Mouse (Mus musculus) ovary, postnatal 14 days (tissue): ENCODE results near the gene 1500011B03Rik.
"Not testable (repeated sequence)": the region's sequence is repeated elsewhere in the genome, so short reads cannot be mapped to it uniquely, and the experiment has no call there.

Source experiments
- DNase-seq: peaks from one replicate; pipeline ENCODE4 v3.0.0; 2022; ENCODE audit warnings: low spot score

Gene 1500011B03Rik

DNA sequence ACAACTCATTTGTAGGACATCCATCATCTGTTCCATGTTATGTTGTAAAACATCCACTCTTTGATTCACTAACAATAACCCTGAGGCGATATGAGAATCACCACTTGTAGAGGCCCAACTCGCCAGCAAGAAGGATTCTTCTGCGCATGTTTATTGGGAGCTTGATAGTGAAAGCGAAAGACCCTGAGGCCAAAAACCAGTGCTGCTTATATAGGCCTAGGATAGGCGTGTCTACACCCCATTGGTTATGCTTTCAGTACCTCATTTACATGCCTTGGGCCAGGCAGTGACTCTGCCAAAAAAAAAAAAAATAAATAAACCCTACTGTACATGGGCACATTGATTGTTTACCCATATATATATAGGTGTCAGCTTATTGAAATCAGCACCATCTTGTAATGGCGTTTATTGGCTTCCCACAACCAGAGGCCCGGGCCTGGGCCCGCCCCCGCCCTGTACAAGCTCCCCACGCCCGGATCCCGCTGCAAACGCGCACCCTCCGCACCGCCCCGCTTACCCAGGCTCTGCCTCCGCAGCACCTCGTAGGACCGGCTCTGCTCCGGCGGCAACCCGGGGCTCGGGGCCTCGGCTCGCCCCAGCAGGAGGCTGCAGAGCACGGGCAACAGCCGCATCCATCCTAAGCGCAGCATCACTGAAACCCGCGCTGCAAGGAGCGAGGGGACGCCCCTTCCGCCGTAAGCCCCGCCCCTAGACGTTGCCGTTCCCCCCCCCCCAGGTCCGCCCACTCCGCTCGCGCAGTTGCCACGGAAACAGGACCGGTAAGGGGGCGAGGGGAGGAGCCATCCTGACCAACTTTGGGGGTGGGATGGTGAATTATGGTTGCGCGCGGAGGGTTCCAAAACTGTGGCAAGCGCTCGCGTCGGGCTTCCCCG is at the start of gene 1500011B03Rik:
Gene 1500011B03Rik (minus strand): TSS at position 673 of the 893 bp plus-strand sequence.
- DNase-seq, result peak; percentile 51

DNA sequence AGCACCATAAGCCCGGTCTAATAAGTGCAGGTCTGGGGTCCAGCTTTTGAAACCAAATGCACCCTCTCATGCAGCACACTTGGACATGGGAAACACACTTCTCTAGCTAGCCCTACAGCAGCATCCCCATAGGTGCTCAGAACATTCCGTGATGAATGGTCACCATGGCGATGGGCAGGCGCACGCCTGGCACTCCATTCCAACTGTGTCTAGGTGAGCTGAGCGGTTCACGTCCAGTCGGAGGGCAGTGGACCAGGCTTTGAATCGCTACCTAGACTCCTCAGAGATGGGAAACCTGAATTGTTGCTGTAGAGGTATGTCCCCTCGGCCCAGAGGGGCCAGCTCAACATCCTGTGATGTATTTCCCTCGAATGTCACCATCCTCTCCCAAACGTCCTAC is 42.0 kb upstream of the 1500011B03Rik start:
- DNase-seq, result no peak

DNA sequence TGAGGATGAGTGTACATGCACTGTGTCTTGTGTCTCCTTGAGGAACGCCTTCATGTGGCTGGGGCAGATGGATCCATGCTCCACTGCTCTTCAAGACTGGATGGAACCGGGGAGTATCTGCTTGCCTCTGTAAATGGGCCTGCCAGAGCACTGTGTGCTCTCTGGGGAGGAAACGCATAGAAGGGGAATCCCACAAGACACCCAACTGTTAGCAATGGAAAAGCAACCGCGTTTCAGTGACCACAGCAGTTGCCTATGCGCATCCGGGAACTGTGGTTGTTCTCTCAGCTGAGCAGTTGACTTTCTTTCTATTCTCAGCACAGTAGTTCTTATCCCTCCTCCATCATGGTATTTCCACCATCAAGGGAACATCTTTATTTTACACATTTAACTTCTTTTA is 41.5 kb upstream of the 1500011B03Rik start:
- no peak for DNase-seq

DNA sequence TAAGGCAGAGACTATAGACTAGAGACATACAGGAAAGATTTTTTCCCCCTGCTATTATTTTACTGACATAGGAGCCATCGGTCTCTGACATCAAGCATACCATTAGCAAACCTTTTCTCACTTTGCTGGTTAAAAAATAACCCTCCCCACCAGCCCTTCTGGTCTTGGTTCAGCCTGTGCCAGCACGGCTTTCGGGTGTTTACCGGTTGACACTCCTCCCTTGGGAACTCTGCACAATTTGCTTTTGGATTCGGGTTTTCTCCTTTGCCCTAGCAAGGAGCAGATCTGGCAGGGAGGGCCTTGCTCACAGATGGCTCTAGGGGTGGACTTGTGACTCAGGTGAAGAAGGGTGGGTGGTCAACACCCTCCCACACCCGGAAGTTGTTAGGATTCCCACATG is 38.5 kb upstream of the 1500011B03Rik start:
- no peak for DNase-seq

DNA sequence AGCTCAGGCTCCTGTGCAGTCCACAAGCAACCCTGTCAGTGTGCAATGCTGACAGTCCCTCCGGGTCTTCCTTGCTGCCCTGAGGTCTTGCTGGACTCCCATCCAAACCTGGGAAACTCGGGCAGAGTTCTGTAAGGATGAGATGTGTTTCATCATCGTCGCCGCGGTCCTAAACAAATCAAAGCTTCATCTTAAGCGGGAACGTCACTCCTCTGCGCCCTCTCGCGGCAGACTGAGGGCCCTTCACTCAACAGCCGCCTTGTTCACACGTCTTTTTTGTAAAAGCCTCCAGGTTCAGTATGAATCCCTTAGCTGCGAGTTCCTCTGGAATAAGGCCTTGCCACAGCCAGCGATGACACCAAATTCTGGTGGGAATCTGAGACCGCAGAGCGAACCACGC is 36.0 kb upstream of the 1500011B03Rik start:
- DNase-seq, result peak; percentile 58

DNA sequence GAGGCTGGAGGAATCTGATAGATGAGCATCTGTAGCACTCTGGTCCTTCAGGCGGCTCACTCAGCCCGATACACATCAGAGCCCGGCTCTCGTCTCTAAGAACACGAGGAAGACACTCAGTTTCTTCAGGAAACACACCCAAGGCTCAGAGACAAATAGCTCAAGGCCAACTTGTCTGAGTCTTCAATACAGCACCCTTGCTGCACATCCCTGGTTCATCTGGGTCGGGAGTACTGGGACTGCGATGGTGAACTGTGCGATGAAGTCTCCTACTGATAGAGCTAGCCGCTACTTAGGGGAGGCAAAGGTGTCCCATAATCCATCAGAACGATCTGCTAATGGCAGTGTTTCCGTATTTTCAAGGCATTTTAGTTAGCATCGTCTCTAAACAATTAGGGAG is 35.3 kb upstream of the 1500011B03Rik start, which contains the start of gene Gm9936:
Gene Gm9936 (minus strand): TSS at position 101 of the 400 bp plus-strand sequence.
- no peak for DNase-seq

DNA sequence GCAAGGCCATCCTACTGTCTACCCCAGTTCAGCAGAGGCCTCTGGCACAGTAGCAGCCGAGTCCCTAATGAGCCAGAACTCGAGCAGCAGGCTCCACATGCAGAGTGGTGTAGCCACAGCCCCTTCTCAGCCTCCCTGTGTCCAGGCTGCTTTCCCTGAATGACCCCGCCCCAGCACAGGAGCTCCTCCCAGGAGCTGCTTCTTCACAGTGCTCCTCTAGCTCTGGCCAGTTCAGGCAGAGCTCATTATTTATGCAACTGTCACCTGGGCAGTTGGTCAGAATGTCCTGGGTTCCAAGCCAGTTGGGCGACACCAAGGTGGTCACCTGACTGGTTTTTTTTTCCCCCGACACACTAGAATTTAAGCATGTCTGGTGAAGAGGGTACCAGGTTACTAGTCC is 30.1 kb upstream of the 1500011B03Rik start, which contains the start of gene 4930519G04Rik:
Gene 4930519G04Rik (plus strand): TSS at position 301 of the 400 bp plus-strand sequence.
- not testable (repeated sequence) for DNase-seq

DNA sequence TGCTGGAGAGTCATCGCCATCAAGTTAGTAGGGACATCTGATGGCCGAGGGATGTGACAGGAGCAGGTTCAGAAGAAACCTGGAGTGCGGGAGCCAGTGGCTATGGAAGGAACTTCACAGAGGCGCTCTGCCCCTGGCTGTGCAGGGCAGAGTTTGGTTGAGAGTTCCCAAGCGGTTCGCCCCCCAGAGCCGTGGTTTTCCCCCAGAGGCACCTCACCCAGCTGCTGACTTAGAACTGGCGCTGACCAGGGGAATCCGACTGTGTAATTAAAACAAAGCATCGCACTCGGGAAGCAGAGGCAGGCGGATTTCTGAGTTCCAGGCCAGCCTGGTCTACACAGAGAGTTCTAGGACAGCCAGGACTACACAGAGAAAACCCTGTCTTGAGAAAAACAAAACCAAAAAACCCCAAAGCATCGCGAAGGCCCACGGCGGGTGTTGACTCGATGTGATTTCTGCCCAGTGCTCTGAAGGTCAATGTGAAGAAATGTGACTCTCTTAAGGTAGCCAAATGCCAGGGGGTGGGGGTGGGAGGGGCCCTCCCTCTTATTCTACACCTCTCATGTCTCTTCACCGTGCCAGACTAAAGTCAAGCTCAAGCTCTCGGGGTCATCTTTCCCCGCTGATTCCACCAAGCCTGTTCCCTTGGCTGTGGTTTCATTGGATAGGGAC is 28.4 kb upstream of the 1500011B03Rik start:
- no peak for DNase-seq

DNA sequence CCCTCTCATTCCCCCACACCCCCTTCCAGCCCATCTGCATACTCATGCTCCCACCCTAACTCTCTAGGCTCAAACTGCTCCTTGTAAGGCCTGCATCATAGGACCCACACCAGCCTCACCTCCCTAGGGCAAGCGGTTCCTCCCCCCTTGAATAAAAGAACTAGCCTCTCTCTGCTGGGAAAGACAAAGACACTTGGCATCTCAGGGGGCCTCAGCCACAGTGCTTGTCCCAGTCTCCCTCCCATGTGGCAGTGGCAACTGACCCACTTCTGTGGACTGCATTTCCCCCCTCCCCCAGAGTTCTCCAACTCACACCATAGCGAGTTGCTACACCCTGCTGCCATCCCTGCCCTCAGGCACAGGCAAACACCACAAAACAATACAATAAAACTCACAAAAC is 21.1 kb upstream of the 1500011B03Rik start:
- not testable (repeated sequence) for DNase-seq

DNA sequence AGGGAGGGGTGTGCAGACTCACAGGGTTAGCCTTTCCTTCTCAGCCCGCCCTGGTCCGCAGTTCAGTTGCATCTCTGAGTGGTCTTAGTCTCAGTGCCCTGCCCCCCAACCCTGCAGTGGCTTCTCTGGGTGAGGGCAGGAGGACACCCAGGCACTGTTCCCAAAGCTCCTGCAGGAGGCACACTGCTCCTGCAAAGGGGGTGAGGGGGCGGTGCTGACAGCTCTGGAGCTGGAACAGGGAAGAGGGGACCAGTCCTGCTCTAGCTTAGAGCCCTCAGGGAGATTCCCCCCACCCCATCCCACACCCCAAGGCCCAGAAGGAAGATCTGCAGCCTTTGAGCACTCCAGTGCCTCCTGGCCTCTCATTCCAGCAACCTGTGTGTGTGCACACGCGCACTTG is 19.4 kb upstream of the 1500011B03Rik start:
- no peak for DNase-seq

DNA sequence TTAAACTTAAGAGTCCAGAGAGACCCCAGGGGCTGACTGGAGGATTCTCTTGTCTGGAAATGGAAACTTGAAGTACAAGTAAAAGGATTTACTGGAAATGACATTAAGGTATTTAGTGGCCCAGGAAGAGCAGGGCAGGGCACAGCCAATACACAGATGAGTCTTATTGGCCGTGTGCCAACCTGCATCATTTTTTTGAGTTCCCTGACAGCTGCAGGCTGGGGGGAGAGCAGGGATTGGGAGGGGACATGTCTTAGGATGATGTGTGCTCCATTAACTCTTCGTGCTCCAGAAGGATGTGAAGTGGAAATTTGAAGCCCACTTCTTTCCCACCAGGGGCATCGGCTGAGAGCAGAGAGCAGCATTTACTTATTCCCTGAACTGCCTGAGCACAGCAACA is 18.9 kb upstream of the 1500011B03Rik start:
- DNase-seq, result not testable (repeated sequence)

DNA sequence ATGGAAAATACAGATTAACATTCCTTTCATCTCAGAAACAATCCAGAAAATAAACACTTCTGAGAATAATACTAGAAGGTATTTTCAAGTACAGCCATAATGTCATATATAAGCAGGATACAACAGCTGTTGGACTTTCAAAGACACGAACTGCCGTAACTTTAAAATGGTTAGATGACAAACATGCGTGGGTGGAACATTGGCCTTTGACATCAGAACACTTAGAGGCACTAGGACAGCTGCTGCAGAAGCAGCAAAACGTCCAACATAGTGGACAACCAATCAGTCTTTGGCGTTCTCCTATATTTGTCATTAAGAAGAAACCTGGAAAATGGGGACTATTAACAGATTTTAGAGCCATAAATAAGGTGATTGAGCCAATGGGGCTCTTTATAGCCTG is 17.2 kb upstream of the 1500011B03Rik start:
- DNase-seq, result not testable (repeated sequence)

DNA sequence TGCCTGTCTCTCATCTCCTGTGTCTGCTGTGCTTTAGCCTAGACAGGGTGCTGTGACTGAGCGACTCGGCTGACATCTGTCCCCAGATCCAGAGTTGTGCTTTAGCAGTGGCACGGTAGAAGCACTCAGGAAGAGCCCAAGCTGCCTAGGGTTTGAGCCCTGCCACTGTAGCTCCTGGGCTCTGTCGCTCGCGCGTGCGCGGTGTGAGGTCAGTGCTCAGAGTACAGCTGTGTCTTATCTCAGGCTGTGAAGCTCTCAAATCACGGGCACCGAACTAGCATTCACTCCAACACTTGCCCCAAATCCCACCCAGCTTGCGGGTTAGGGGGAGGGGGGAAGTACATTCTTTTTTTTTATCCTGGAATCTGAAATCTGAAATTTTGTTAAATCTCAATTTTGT is 13.6 kb upstream of the 1500011B03Rik start:
- DNase-seq, result no peak

DNA sequence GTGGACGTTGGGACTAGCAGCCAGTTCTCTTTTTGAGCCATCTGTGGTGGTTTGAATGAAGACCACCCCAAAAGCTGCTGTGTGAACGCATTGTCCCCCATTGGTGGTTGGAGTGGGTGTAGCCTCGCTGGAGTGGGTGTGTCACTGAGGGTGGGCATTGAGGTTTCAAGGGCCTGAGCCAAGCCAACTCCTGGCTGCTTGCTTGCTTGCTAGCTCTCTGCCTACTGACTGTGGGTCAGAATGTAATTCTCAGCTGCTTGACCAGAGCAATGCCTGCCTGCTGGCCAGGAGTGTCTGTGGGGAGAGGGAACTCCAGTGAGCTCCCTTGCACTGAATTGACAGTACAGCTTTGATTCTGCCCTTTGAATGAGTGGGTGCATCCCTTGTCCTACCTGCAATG is 6.5 kb upstream of the 1500011B03Rik start:
- no peak for DNase-seq

DNA sequence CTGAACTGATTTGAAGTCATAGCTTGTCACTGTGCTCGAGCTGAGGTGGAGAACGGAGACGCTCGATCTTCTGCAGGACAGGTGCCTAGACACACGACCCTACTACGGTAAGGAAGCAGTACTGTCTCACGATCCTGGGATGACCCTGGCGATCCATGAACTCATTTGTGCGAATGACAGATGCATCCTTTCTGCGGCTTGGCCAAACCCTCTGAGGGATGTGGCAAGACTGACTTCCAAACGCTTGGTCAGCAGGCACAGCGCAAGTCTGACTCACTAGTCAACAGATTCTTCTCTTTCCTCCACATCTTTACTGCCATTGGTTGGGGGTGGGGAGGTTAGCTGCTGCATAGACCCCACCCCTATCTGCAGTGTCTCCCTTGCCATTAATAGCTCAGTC is 4.2 kb upstream of the 1500011B03Rik start:
- DNase-seq, result no peak

DNA sequence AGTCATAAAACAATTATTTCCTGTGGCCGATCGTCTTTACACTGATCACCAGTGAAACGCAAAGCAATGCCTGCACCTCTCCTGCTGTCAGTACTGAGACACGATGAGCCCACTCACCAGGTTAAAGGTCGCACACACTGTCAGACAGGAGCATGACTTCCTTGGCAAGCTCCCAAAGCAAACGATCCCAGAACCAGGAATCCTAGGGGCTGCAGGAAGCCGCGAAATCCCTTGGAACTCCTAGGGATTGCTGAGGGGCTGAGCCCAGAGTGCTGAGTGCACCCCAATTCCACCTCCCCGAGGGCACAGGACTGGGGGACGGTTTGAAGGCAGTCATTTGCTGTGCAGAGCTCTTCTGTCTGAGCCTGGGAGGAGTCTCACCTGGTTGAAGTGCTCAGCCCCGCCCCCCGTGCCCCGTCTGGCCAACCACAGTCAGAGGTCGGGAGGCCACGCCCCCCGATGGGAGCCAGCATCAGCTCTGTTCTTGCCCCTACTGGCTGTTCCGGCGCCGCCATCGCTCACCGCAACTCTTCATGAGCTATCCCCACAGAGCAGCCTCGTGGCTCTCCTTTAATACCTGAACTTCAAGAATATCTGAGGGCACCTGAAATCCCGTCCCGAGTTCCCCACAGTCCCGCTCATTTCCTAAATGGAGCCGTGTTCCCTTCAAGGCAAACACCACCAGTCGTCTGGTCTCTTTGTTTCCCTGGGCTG is 2.9 kb upstream of the 1500011B03Rik start:
- DNase-seq, result no peak

DNA sequence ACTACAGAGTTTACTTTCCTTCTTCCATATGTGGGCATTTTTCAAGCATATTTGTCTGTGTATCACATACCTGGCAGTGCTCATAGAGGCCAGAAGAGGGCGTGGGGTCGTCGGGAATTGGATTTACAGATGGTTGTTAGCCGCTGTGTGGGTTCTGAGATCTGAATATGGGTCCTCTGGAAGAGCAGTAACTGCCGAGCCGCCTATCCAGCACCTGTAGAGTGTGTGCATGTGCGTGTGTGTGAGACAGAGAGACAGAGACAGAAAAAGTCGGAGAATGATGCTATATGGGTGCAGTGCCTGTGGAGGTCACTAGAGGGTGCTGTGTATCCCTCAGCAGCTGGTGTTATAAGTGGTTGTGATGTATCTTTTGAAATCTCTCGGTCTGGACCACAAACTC is 929 bp upstream of the 1500011B03Rik start:
- DNase-seq, result no peak

DNA sequence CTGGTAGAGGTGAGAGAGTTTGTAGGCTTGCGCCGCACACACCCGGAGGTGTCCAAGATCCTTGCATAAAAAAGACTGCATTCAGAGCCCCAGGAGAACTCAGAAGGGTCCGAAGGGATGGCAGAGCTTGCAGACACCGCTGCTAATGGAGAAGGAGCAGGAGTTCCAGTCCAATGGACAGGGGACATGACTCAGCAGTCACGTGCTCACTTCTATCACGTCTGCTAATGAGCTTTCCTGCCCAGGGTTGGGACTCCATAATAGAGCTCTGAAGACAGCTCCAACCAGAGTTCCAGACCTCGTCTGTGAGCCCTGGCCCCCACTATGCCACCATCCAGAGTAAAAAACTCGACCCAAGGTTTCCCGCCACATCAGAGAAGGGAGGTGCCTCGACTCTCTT is 5.1 kb downstream of the 1500011B03Rik start:
- no peak for DNase-seq

DNA sequence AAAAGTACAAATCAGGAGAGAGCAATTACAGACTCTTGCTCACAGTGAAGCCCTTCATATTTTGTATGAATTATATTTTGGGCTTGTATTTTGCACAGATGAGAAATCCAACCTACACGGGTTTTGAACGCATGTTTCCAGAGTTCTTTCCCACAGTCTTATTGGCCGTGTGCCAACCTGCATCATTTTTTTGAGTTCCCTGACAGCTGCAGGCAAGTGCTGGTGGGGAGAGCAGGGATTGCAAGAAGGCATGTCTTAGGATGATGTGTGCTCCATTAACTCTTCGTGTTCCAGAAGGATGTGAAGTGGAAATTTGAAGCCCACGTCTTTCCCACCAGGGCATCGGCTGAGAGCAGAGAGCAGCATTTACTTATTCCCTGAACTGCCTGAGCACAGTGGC is 6.7 kb downstream of the 1500011B03Rik start:
- DNase-seq, result no peak

DNA sequence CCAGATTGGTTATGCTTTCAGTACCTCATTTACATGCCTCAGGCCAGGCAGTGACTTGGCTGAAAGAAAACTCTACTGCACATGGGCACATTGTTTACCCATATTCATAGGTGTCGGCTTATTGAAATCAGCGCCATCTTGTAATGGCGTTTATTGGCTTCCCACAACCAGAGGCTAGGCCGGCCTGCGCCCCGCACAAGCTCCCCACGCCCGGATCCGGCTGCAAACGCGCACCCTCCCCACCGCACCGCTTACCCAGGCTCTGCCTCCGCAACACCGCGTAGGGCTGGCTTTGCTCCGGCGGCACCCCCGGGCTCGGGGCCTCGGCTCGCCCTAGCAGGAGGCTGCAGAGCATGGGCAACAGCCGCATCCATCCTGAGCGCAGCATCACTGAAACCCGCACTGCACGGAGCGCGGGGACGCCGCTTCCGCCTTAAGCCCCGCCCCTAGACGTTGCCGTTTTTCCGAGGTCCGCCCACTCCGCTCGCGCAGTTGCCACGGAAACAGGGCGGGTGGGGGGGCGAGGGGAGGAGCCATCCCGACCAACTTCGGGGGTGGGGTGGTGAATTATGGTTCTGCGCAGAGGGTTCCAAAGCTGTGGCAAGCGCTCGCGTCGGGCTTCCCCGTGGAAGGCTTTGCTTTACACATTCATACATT is 9.6 kb downstream of the 1500011B03Rik start:
- peak; percentile 81 for DNase-seq

DNA sequence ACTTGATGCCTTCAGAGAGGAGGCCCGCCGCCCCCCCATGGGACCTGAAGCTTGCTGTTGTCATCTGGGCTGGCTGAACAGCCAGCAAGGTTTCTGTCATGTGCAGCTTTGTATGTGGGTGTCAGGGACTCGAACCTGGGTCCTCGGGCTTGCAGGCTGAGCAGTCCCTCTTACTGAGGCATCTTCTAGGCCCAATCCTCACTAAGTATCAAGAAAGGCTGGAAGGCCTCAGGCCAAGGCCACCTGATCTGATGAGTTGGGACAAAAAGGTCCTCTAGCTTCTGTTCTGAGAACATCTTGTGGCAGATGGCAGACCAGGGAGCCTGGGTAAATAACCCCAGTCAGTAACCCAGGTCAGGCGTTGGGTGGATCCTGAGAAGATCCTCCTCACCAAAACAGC is 13.4 kb downstream of the 1500011B03Rik start:
- no peak for DNase-seq

DNA sequence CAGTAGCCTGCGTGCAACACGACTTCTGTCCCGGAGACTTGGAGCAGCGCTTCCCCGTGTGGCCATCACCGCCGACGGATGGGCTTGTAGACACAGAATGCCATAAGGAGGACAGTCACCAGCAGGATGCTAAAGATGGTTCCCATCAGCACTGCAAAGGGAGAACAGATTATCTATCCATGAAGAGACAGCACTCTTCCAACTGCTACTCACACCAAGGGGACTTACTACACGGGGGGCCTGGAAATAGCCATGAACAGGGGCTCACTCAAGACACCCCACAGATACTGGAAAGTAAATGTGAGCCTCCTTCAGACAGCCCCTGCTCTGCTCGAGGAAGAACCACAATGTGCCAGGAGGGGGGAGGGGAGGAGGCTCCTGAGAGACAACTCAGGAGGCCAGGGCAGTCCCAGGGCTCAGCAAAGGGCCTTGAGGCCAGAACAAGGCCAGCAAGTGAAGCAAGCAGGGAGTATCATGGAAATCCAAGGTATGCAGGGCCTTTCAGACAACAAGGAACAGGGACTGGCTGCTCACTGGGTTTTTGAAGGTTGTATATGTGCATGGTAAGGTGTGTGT is 14.0 kb downstream of the 1500011B03Rik start:
- no peak for DNase-seq
